Mouse (Mus musculus): ENCODE results near the gene Slc12a5.

Slc12a5 gene

GRCm38 (mm10) chr2:165014935-165015334 lies 54.3 kb downstream of the Slc12a5 start:
- no peak for DNase-seq (ENCODE audit: low read depth in 2 of 2, low spot score in 2 of 2)

- DNase-seq (ENCODE audit: low read depth in 2 of 2, low spot score in 2 of 2): no peak
Measured at GRCm38 (mm10) chr2:165020490-165020889, 59.9 kb downstream of the Slc12a5 start.

GRCm38 (mm10) chr2:165027163-165027562 lies 66.6 kb downstream of the Slc12a5 start:
- no peak for DNase-seq (ENCODE audit: low read depth in 2 of 2, low spot score in 2 of 2)

GRCm38 (mm10) chr2:165032533-165032932 lies 71.9 kb downstream of the Slc12a5 start:
- DNase-seq (ENCODE audit: low read depth in 2 of 2, low spot score in 2 of 2): no peak

- peak; percentile 14 to 33 for DNase-seq (ENCODE audit: low read depth in 2 of 2, low spot score in 2 of 2)
Measured at GRCm38 (mm10) chr2:165033306-165033705, 72.7 kb downstream of the Slc12a5 start.

- peak; percentile 88 to 96 for DNase-seq (ENCODE audit: low read depth in 2 of 2, low spot score in 2 of 2)
Measured at GRCm38 (mm10) chr2:165034131-165035057, 73.8 kb downstream of the Slc12a5 start, which contains the start of gene Ncoa5. Ncoa5 (minus strand) TSS chr2:165034867.

GRCm38 (mm10) chr2:165035058-165035431 lies 74.4 kb downstream of the Slc12a5 start:
- DNase-seq (ENCODE audit: low read depth in 2 of 2, low spot score in 2 of 2): no peak

- DNase-seq (ENCODE audit: low read depth in 2 of 2, low spot score in 2 of 2): no peak
Measured at GRCm38 (mm10) chr2:165037415-165037814, 76.8 kb downstream of the Slc12a5 start.

GRCm38 (mm10) chr2:165042126-165042525 lies 81.5 kb downstream of the Slc12a5 start:
- no peak for DNase-seq (ENCODE audit: low read depth in 2 of 2, low spot score in 2 of 2)

- no peak for DNase-seq (ENCODE audit: low read depth in 2 of 2, low spot score in 2 of 2)
Measured at GRCm38 (mm10) chr2:165043090-165043636, 82.6 kb downstream of the Slc12a5 start.

GRCm38 (mm10) chr2:165043729-165044128 lies 83.1 kb downstream of the Slc12a5 start:
- DNase-seq (ENCODE audit: low read depth in 2 of 2, low spot score in 2 of 2): no peak

- DNase-seq (ENCODE audit: low read depth in 2 of 2, low spot score in 2 of 2): no peak
Measured at GRCm38 (mm10) chr2:165049044-165049443, 88.4 kb downstream of the Slc12a5 start.

Data from CD8-positive naive resting alpha-beta T cell, adult 2 months (primary cell).